Mouse (Mus musculus): ENCODE results near the gene 0610010K14Rik.

0610010K14Rik gene

DNA sequence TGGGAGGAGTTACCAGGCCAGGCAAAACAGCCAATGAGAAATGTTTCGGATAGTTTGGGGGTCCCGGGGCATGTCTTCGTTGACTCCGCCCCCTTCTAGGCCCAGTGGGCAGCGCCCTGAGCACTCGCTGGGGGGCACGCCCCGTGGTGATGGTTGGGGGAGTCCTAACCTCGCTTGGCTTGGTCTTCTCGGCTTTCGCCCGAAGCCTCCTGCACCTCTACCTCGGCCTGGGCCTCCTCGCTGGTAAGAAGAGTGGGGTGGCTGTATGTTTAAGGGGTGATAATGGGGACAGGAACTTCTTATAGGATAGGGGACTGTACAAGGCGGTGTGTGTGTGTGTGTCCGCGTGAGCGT is 22.9 kb downstream of the 0610010K14Rik start:
- no peak for DNase-seq (ENCODE audit: low read depth)

DNA sequence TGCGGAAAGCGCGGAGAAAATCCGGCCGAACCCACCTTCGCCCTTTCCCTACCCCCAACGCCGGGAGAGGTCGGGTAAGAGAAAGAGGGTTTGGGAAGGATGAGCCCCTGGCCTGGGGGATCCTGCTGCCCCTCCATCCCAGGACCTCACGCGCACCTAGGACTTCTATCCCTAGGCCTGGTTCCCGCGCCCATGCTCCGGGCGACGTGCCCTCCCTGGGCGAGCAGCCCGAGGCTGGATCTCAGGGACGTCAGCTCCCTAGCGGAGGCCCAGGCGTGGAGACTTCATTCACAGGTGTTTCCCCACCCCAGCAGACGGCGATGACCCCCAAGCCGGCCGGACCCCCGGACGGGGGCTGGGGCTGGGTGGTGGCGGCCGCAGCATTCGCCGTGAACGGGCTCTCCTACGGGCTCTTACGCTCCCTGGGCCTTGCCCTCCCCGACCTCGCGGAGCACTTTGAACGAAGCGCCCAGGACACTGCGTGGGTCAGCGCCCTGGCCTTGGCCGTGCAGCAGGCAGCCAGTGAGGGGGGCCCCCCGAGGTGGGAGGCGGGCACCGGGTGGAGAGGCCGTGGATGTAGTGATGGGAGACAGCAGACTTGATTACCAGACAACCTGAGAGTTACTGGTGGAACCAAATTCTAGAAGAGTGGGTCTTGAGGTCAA is 23.4 kb downstream of the 0610010K14Rik start:
- no peak for DNase-seq (ENCODE audit: low read depth)

DNA sequence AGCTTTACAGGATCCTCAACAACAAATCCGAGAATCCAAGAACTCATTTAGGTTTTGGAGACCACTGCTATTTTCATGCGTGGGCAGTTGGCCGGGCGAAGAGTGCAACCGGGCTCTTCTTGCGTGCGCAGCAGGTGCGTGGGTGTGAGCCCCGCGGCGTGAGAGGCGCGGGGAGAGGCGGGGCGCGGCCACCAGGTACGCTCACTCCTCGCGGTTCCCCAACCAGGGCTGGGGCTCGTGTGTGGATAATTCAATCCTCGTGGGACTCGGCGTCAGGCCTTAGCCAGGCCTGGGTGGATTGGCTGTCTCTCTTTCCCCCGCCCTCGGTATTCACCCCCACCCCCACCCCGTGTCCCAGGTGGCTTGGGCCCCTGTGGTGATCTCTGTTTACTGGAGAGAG is 24.0 kb downstream of the 0610010K14Rik start:
- DNase-seq (ENCODE audit: low read depth), result no peak

DNA sequence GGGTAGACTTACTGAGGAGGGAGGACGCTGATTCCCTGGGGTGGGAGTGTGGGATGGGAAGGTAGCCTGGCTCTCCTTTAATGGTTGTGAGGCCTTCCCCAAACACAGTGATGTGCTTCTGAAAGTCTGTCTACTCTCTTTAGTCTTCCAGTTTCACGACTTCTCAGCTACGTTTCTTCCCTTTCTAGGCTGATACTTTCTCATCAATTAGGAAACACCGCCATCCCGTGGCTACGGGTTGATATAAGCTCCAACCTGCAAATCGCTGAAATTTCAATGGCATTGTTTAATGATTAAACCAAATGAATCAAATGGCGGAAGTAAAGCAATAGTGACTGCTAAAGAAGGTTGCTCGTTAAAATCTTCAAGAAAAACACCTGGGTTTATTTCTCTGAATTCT is 24.8 kb downstream of the 0610010K14Rik start:
- no peak for DNase-seq (ENCODE audit: low read depth)

DNA sequence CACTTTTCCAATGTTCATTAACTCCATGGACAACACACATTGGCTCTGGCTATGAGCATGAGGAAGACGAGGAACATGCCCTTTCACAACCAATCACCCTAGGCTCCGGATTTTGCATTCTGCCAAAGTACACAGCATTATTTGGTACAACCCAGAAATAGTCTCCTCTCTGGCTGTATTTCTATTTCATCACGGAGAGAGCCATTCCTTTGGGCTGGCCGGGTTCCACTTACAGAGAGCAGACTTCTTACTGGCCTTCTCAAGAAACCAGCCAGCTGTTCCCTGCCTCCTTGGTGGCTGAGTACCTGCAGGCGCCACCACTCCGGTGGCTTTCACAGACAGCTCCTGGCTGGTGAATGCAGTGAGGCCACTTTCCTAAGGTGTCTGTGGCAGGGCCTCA is 25.3 kb downstream of the 0610010K14Rik start, which contains the start of gene Slc16a11:
Slc16a11 (plus strand) TSS at position 330 of the 400 bp plus-strand sequence.
- DNase-seq (ENCODE audit: low read depth), result no peak

DNA sequence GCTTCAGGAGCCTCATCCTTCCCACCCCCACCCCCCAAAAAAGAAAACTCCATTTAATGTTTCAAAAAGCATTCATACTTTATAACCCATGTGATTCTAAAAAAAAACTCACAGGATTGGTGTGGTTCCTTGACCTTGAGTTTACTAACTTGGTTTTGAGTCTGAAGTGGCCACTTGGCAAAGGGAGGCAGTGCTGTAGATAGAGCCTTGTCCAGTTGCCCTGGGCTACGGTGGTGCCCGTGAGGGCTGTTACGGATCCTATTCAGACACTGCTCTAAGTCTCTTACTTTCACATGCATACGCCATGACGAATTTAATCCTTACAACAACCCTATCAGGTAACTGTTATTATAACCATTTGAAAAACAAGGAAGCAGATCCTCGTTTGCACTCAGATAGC is 25.7 kb downstream of the 0610010K14Rik start:
- DNase-seq (ENCODE audit: low read depth), result no peak

DNA sequence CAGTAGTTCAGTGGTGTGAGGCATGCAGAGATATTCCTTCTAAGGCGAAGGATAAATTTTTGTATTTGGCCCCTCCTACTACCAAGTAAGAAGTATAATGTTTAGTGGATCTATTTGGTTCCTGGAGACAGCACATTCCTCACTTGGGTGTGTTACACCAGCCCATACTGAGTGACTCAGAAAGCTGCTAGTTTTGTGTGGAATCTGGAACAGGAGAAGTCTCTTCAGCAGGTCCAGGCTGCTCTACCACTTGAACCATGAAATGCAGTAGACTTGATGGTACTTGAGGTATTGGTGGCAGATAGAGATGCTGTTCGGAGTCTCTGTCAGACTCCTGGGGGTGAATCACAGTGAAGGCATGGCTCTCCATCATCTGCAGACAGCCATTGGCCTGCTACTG is 27.0 kb downstream of the 0610010K14Rik start:
- DNase-seq (ENCODE audit: low read depth), result no peak

DNA sequence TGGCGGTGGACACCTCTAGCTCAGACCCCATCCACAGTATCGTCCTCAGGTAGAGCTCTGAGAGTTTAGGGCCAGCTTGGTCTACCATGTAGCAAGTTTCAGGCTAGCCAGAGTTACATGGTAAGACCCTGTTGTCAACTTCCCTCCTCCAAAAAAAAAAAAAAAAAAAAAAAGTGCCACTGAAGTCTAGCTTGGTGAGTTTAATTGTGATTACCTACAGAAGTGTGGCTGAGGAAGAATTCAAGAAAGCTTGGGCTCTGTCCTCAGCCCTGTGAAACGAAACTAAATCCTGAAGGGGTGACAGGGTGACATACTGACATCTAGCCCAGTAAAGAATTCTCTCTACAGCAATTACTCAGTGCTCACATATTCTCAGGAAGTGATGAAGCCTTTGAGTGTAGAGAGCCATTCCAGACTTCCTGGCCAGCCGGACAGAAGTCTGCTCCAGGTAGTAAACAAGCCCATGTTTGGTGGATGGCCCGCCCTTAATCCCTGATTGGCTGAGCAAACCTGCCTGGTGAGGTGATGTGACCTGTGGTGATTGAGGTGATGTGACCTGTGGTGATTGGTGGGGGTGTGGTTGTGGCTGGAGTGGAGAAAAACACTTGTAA is 28.8 kb downstream of the 0610010K14Rik start:
- DNase-seq (ENCODE audit: low read depth), result no peak

DNA sequence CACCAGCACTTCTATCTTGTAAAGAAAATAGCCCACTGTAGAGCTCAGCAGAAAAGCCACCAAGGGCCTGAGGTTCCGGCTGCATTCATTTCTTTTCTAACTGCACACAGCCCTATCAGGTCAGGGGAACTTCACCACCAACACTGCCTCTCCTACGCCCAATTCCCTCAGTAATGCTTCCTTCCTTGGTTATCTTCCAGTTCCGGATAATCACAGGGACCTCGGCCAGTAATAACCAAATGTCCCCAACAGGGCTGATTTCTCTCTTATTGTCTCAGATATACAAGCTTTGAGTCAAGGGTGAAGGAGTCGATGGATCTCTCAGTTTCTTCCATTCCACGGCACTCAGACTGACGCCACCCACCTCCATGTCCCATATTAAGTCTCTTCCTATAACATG is 30.4 kb downstream of the 0610010K14Rik start:
- no peak for DNase-seq (ENCODE audit: low read depth)

DNA sequence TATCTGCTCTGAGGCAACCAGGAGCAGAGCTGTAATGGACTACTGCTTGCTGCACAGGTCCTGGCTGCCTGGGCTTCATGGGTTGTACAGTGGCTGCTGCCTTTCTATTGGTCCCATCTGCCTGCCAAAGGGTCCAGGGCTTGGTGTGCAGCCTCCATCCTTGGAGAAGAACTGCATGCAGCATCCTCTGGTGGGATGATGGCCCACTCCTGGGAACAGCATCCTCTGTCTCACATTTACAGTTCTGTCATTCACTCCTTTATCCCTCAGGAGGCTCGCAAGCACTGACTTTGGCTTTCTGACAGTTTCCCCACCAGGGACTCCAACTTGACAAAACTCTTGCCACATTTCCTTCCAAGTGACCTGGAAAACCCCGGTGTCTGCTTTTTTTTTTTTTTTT is 30.9 kb downstream of the 0610010K14Rik start:
- no peak for DNase-seq (ENCODE audit: low read depth)

DNA sequence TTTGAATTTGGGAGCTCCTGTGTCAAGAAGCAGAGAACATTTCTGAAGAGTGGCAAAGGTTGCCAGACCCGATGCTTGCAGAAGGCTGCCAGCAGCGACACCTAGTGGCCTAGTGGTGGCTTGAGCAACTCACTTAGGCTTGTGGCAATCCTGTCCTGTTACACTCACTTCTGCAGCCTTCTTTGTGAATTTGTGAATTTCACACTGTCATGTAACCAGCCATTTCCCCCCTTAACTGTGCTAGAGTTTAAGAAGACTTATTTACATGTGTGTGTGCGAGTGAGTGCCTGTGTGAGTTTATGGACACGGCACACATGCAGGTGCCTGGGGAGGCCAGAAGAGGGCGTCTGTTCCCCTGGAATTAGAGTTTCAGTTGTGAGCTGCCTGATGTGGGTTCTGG is 36.0 kb downstream of the 0610010K14Rik start:
- DNase-seq (ENCODE audit: low read depth), result peak; percentile 63

DNA sequence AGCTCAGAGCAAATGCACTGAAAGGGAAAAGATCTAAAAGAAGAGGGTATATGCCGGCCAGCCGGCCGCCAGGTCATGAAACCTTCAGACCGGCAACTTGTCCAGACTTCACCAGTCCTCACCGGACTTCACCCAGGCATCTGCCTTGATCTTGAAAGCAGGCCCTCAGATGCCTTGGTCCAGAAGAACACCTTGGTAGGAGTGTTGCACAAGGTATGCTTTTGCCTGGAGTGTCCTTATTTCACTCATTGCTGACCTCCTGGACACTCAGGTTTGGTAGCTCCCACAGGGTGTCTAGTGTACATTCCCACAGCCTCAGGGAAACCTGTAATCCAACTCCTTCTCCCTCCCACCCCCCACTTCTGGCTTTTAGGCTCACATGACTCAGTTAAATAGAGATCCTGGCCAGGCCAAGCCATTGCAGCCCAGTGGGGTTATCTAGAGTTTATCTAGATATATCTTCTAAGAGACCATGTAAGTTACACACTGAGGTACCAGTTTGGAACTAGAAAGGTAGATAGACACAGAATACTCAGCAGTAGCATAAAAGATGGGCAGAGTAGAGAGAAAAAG is 37.6 kb downstream of the 0610010K14Rik start:
- DNase-seq (ENCODE audit: low read depth), result no peak

DNA sequence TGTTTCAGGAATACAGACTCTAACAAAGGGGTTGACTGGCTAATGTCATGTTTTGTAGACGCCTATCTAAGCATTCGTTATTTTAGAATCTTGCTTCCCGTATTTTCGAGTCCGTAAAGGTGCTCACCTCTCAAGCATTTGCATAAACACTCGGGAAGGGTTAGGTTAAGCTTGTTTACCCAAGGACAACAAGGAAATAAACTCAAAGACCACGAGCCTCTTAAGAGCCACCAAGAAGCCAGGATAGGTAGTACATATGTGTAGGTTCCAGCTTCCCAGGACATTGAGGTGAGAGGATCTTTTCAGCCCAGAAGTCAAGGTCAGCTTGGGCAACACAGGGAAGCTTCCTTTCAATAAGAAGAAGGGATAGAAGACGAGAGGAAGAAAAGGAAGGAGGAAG is 38.6 kb downstream of the 0610010K14Rik start:
- DNase-seq (ENCODE audit: low read depth), result no peak

DNA sequence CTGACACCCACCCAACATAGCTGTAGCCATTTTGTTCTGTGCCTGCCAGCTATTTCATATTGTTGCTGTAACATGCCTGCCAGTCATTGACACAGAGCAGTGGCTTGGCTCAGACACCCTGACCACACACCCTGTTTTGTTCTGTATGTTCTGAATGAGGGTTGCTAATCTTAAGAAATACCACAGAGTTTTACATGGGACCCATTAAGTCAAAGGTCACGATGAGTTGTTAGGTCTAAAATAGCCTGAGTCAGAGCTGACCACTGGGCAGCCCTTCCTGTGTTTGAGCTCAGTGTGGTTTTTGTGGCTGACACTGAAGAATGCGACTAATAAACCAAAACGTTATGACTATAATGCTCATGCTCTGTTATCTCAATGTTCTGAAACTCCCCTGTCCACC is 39.4 kb downstream of the 0610010K14Rik start:
- DNase-seq (ENCODE audit: low read depth), result no peak

DNA sequence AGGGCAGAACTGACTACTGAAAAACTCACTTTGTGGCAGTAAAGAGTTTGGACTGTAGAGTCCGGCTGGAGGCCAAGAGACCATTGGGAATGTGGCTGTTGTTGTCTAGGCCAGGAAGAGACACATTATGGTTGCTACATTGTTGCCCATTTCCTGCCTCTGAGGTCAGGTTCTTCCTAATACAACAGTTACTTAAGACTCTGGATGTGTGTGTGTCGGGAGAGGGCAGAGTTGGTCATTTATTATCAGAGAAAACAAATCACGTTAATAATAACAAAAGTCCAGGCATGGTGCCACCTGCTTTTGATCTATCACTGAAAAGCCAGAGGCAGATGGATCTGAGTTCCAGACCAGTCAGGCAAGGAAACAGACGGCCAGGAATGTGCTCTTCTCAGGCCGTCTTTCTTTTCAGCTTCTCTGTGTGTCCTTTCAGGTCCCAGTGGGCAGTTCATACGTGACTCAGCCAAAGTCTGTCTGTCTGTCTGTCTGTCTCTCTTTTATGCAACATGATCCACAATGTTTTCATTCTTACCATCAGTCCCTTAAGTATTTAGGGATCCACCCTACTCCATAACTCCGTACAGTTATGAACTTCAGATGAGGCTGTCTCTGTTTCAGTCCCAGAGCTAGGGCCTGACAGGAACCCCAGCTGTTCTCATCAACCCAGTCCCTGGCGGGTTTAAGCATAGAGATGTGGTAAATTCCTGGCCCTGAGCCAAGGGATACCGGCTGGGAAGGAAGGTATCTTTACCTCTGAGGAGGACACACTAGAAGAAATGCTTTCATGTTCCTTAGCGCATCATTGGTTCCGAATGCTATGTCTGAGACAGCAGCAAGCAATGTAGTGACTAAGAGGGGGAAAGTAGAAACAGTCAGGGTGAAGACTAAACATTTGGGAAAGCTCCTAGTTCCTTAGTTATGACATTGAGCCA is 44.1 kb downstream of the 0610010K14Rik start:
- no peak for DNase-seq (ENCODE audit: low read depth)

DNA sequence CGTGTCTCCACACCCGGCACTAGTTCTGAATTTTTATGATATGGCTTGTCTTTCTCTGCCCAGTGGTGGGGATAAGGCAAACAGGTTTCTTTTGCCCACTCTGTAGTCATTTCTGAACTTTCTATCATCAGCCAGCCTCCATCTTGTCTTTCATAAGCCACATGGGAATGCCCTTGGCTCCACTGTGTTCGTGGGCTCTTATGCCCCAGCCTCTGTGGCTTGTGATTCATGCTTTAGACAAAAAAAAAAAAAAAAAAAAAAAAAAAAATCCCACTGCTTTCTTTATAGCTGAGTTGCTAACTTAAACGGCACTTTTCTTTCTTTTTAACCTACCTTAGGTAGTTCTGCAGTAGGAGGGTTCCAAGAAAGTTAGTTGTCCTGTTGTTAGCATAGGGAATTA is 45.6 kb downstream of the 0610010K14Rik start:
- no peak for DNase-seq (ENCODE audit: low read depth)

DNA sequence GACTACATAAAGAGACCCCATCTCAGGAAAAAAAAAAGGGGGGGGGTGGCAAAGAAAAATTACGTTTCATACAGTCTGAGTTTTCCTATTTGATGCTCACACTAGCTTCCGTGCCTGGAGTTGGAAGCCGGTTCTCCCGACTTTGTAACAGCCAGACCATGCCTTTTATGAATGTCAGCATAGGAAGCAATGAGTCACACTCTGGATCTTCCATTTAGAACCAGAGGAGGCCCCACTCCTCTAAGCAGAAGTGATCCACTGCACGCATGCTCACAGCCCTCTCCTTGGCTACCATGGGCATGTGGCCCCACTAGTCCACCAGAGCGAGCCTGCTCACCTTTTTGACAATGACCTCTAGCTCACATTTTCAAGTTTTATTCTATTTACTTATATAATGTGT is 46.5 kb downstream of the 0610010K14Rik start:
- no peak for DNase-seq (ENCODE audit: low read depth)

DNA sequence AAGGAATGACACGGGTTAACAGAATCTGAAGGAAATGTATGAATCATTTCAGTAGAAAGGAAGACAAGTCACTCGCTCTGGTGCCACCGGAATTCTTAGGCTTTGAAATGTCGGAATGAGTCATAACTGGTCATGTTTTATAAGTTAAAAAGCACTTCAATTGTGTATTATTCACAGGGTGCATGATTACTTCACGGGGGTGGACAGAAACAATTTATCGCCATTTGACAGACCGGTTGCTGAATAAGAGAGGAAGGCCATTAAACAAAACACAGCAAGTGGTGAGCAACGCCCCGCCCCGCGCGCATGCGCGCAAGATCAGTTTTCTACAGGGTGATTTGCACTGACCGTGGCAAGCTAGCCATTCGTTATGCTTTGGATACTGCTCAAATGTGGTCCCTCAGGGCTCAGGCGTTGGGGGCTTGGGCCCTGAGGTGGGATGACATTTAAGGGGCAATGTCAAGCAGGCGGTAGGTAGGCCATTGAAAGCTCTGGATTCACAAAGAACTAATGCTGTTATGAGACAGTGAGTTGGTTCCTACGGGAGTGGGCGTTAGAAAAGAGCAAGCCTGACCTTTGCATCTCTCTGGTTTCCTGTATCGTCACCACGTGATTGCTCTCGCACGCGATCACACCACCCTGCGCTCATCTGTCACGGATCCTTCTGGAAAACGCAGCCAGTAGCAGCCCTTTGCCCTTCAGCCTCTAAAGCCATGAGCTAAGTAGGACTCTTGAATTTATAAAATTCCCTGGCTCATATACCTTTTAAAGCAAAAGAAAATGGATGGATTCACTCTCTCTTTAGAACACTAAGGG is 48.2 kb downstream of the 0610010K14Rik start:
- no peak for DNase-seq (ENCODE audit: low read depth)
